Mouse (Mus musculus) liver, postnatal 0 days (tissue): ENCODE measurements at regions not wholly inside any gene's neighbourhood (a gene's known extent, or its start where the extent isn't known, plus 50 kb on each side); places are given as distances from the start of the nearest gene placed in this dataset.

Experiments used
- ATAC-seq: fragments of 200-750 bp; cut with Nextera tagmentation; 2 replicates; pipeline ENCODE4 v1.8.0; 2017; ENCODE audit warnings: mild to moderate bottlenecking, moderate library complexity
- DNase-seq: peaks from one replicate; pipeline ENCODE4 v3.0.0-alpha.2; 2016
- H3K27ac ChIP-seq: fragments of 300-500 bp; sonication (generic); 2 replicates; pipeline ENCODE4 v1.5.1; 2014; ENCODE audit warnings: antibody characterized with exemption, moderate library complexity, mild to moderate bottlenecking, low read depth
- H3K27me3 ChIP-seq: fragments of 300-500 bp; sonication (generic); 2 replicates; pipeline ENCODE4 v1.6.1; 2014; ENCODE audit warnings: low read length, control low read depth, mixed read lengths; ENCODE audit not compliant: insufficient read depth
- H3K36me3 ChIP-seq: fragments of 300-500 bp; sonication (generic); replicated peaks from 2 replicates; pipeline ENCODE4 v1.6.1; 2014; ENCODE audit warnings: mild to moderate bottlenecking, control low read depth, low read length, moderate library complexity, mixed read lengths; ENCODE audit not compliant: insufficient read depth
- H3K4me1 ChIP-seq: fragments of 300-500 bp; sonication (generic); 2 replicates; pipeline ENCODE4 v1.6.1; 2014; ENCODE audit warnings: antibody characterized with exemption, mild to moderate bottlenecking, control low read depth; ENCODE audit not compliant: insufficient read depth
- H3K4me2 ChIP-seq: fragments of 300-500 bp; sonication (generic); 2 replicates; pipeline ENCODE4 v1.6.1; 2014; ENCODE audit warnings: low read depth, mild to moderate bottlenecking, low read length, moderate library complexity, mixed read lengths
- H3K4me3 ChIP-seq: fragments of 300-500 bp; sonication (generic); 2 replicates; pipeline ENCODE4 v1.5.1; 2014; ENCODE audit warnings: low read depth, low read length
- H3K9ac ChIP-seq: fragments of 300-500 bp; sonication (generic); replicated peaks from 2 replicates; pipeline ENCODE4 v1.6.1; 2014; ENCODE audit warnings: mild to moderate bottlenecking, moderate library complexity
- H3K9me3 ChIP-seq: fragments of 300-500 bp; sonication (generic); 2 replicates; pipeline ENCODE4 v1.6.1; 2016; ENCODE audit warnings: mild to moderate bottlenecking, control low read depth, low read length, mixed read lengths
- CTCF ChIP-seq: sonication (generic); IDR thresholded peaks from 2 replicates; pipeline ENCODE4 v1.5.1; 2016; ENCODE audit warnings: antibody characterized with exemption, low read depth
- EP300 ChIP-seq: IDR thresholded peaks from 2 replicates; pipeline ENCODE4 v1.6.1; 2016; ENCODE audit warnings: antibody characterized with exemption, low read depth, mild to moderate bottlenecking
- WGBS: fragments of 180-500 bp; shearing (Covaris S2); extraction: QIAGEN DNeasy Blood & Tissue Kit; methylation state at CpG from one replicate; pipeline ENCODE4 v1.1.7; 2014; ENCODE audit not compliant: insufficient replicate concordance; 5-methylcytosine and 5-hydroxymethylcytosine counted together

GRCm38 (mm10) chr1:183504103-183504841, 86.3 kb downstream of the Hhipl2 start:
- ATAC-seq = no peak
- Histone ChIP-seq H3K27me3 (no peaks in the 10 kb centered on the region), H3K4me3 (no peak overlapping the region), H3K36me3 (no peaks in the 10 kb centered on the region), H3K27ac (no peak overlapping the region), H3K4me2 (no peak overlapping the region), H3K4me1 (no peaks in the 10 kb centered on the region), H3K9ac (no peak overlapping the region), H3K9me3 (no peaks in the 10 kb centered on the region)
- WGBS = 85% methylated on average over 14 of the region's 14 CpGs
- TF ChIP-seq CTCF = no peak
- TF ChIP-seq EP300 = no peak
- DNase-seq = no peak

GRCm38 (mm10) chr1:183507893-183508292, 89.9 kb downstream of the Hhipl2 start:
- H3K9ac ChIP-seq = no peak overlapping the region
- no peaks in the 10 kb centered on the region for H3K4me1 ChIP-seq
- no peak overlapping the region for H3K4me3 ChIP-seq
- no peak for ATAC-seq
- no peak overlapping the region for H3K4me2 ChIP-seq
- DNase-seq = no peak
- H3K27me3 ChIP-seq = no peaks in the 10 kb centered on the region
- no peak overlapping the region for H3K27ac ChIP-seq
- WGBS = 71% methylated on average over 2 of the region's 2 CpGs
- no peaks in the 10 kb centered on the region for H3K9me3 ChIP-seq
- no peak for TF ChIP-seq CTCF
- no peak for TF ChIP-seq EP300
- H3K36me3 ChIP-seq = no peaks in the 10 kb centered on the region

GRCm38 (mm10) chr1:183510759-183511158, 92.7 kb downstream of the Hhipl2 start:
- Histone ChIP-seq H3K36me3 (no peaks in the 10 kb centered on the region), H3K27me3 (no peaks in the 10 kb centered on the region), H3K4me2 (no peak overlapping the region), H3K9ac (no peak overlapping the region), H3K27ac (no peak overlapping the region), H3K4me1 (no peaks in the 10 kb centered on the region), H3K9me3 (no peaks in the 10 kb centered on the region), H3K4me3 (no peak overlapping the region)
- TF ChIP-seq CTCF (no peak), EP300 (no peak)
- DNase-seq = no peak
- ATAC-seq = no peak
- WGBS = 38% methylated on average over 10 of the region's 10 CpGs

- ATAC-seq = no peak
- no peak overlapping the region for H3K27ac ChIP-seq
- H3K4me1 ChIP-seq = no peaks in the 10 kb centered on the region
- no peak overlapping the region for H3K9ac ChIP-seq
- no peak overlapping the region for H3K4me2 ChIP-seq
- TF ChIP-seq EP300 = no peak
- no peak for TF ChIP-seq CTCF
- no peaks in the 10 kb centered on the region for H3K9me3 ChIP-seq
- 77% methylated on average over 3 of the region's 3 CpGs for WGBS
- H3K36me3 ChIP-seq = no peaks in the 10 kb centered on the region
- H3K4me3 ChIP-seq = no peak overlapping the region
- no peaks in the 10 kb centered on the region for H3K27me3 ChIP-seq
- DNase-seq = no peak
Observed at GRCm38 (mm10) chr1:183513876-183514275, 95.9 kb downstream of the Hhipl2 start.

- no peaks in the 10 kb centered on the region for H3K4me1 ChIP-seq
- no peak overlapping the region for H3K4me2 ChIP-seq
- DNase-seq (no peak), ATAC-seq (no peak)
- H3K36me3 ChIP-seq = no peaks in the 10 kb centered on the region
- H3K9me3 ChIP-seq = no peaks in the 10 kb centered on the region
- H3K4me3 ChIP-seq = no peak overlapping the region
- TF ChIP-seq CTCF = no peak
- TF ChIP-seq EP300 = no peak
- H3K9ac ChIP-seq = no peak overlapping the region
- H3K27me3 ChIP-seq = no peaks in the 10 kb centered on the region
- 72% methylated on average over 15 of the region's 15 CpGs for WGBS
- no peak overlapping the region for H3K27ac ChIP-seq
Observed at GRCm38 (mm10) chr1:183514281-183514983, 96.4 kb downstream of the Hhipl2 start.

GRCm38 (mm10) chr1:183514984-183515287, 96.9 kb downstream of the Hhipl2 start:
- DNase-seq (no peak), ATAC-seq (no peak)
- TF ChIP-seq CTCF = no peak
- TF ChIP-seq EP300 = no peak
- Histone ChIP-seq H3K36me3 (no peaks in the 10 kb centered on the region), H3K27ac (no peak overlapping the region), H3K27me3 (no peaks in the 10 kb centered on the region), H3K9me3 (no peaks in the 10 kb centered on the region), H3K9ac (no peak overlapping the region), H3K4me2 (no peak overlapping the region), H3K4me1 (no peaks in the 10 kb centered on the region), H3K4me3 (no peak overlapping the region)
- 55% methylated on average over 2 of the region's 2 CpGs for WGBS
